Mouse (Mus musculus) lung, embryonic 15.5 days (tissue): Measurements from ENCODE around the gene Rassf4. TPM values are rescaled to one million over a fixed set of nuclear protein-coding genes. Genes with fewer than 3 reads are reported as not detected.
A peak's percentile ranks its signal among the peaks of the same experiment; 100 is the strongest.

ENCODE experiments used
- ATAC-seq: fragments of 200-750 bp; cut with Nextera tagmentation; 2 replicates; pipeline ENCODE4 v1.8.0; 2017; ENCODE audit warnings: moderate number of reproducible peaks, borderline replicate concordance; ENCODE audit not compliant: low FRiP score, low TSS enrichment; ENCODE audit errors: extremely low read depth
- H3K27ac ChIP-seq: fragments of 300-500 bp; sonication (generic); 2 replicates; pipeline ENCODE4 v1.5.1; 2015; ENCODE audit warnings: moderate library complexity, mild to moderate bottlenecking, inconsistent platforms
- H3K27me3 ChIP-seq: fragments of 300-500 bp; sonication (generic); 2 replicates; pipeline ENCODE4 v1.6.1; 2015; ENCODE audit warnings: inconsistent platforms
- H3K36me3 ChIP-seq: fragments of 300-500 bp; sonication (generic); 2 replicates; pipeline ENCODE4 v1.6.1; 2015; ENCODE audit warnings: inconsistent platforms
- H3K4me1 ChIP-seq: fragments of 300-500 bp; sonication (generic); 2 replicates; pipeline ENCODE4 v1.6.1; 2015; ENCODE audit warnings: inconsistent platforms
- H3K4me2 ChIP-seq: fragments of 300-500 bp; sonication (generic); 2 replicates; pipeline ENCODE4 v1.6.1; 2015; ENCODE audit warnings: inconsistent platforms, mild to moderate bottlenecking, moderate library complexity
- H3K4me3 ChIP-seq: fragments of 300-500 bp; sonication (generic); 2 replicates; pipeline ENCODE4 v1.5.1; 2015; ENCODE audit warnings: mild to moderate bottlenecking, inconsistent platforms
- H3K9ac ChIP-seq: fragments of 300-500 bp; sonication (generic); 2 replicates; pipeline ENCODE4 v1.6.1; 2015; ENCODE audit warnings: inconsistent platforms
- H3K9me3 ChIP-seq: fragments of 300-500 bp; sonication (generic); 2 replicates; pipeline ENCODE4 v1.6.1; 2016; ENCODE audit warnings: inconsistent platforms
- WGBS: fragments of 180-500 bp; shearing (Covaris S2); methylation state at CpG from one replicate; pipeline ENCODE4 v1.1.7; 2015; 5-methylcytosine and 5-hydroxymethylcytosine counted together
- polyA plus RNA-seq: library from polyadenylated mRNA; unstranded; fragments of >200 nt; fragmentation: Nextera tagmentation; extraction: Ambion mirVana; gene quantifications from 2 replicates; pipeline ENCODE4 v1.2.1, GENCODE M21; 2015

Gene Rassf4
- polyA plus RNA-seq, 1 experiment from 2014 or later = 6.0 TPM

DNA sequence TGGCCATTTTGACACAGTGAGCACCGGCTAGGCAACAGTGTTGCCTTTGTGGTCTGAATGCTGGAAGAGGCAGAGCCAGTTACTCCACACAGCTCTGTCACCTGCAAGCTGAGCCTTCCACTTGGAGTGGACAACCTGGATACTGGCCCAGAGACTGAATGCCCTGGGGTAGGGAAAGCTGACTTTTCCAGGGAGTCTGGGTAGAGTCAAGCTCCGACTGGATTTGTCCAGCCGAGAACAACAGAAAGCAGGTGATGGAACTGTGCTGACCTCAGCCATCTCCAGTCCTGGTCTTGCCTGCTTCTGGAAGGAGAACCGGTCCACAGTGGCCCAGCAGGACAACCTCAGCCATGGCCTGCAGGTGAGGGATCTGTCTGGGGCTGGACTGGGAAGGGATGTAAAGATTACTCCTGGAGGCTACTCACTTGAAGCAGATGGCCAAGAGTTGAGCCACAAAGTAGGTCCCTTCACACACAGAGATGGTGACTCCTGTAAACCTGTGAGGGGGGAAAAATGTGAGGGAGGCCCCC is 24.2 kb upstream of the Rassf4 start:
- no peaks in the 10 kb centered on the region for H3K36me3 ChIP-seq
- ATAC-seq = no peak
- H3K9ac ChIP-seq = no peak overlapping the region
- no peak overlapping the region for H3K4me2 ChIP-seq
- no peaks in the 10 kb centered on the region for H3K4me1 ChIP-seq
- no peaks in the 10 kb centered on the region for H3K9me3 ChIP-seq
- no peak overlapping the region for H3K27ac ChIP-seq
- H3K4me3 ChIP-seq = no peak overlapping the region
- WGBS = 89% methylated on average over 4 of the region's 4 CpGs
- H3K27me3 ChIP-seq = no peaks in the 10 kb centered on the region

DNA sequence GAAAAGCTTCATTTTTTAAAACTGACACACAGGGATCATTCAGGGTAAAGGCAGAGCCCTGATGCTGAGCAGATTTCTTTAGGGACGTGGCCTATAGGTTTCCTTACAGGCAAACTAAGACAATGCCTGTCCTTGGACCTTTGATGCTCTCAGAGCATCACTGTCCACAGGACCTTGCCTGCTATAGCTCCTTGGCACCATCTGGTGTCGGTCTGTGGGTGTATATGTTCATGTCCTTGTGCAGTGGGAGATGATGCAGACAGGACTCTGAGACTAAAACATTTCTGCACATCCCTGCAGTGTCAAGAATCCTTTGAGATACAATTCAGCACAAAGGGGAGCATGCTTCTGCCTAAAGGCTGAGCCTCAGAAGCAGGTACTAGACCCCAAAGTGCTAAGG is 23.7 kb upstream of the Rassf4 start:
- no peaks in the 10 kb centered on the region for H3K27me3 ChIP-seq
- no peak overlapping the region for H3K4me3 ChIP-seq
- H3K9ac ChIP-seq = no peak overlapping the region
- no peak overlapping the region for H3K4me2 ChIP-seq
- ATAC-seq = no peak
- 48% methylated on average over 2 of the region's 2 CpGs for WGBS
- H3K4me1 ChIP-seq = no peaks in the 10 kb centered on the region
- no peaks in the 10 kb centered on the region for H3K36me3 ChIP-seq
- no peaks in the 10 kb centered on the region for H3K9me3 ChIP-seq
- H3K27ac ChIP-seq = no peak overlapping the region

DNA sequence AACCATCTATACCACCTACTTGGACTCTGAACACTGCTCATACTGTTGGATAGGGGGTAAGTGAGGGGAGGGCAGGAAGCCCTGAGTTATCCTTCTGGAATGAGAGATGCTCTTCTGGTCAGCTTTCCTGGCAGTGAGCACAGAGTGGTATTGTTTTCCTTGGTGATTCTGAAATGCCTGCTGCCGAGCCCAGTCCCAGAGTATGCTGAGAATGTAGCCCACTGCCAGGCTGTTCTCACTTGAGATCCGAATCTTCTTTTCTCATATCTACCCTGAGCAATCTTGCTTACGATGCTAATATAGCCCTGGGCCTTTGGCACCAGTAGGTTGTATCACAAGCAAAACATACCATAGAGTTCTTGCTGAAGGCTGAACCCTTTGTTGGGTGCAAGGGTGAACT is 20.6 kb upstream of the Rassf4 start:
- no peak overlapping the region for H3K27ac ChIP-seq
- H3K4me1 ChIP-seq = no peaks in the 10 kb centered on the region
- H3K27me3 ChIP-seq = no peaks in the 10 kb centered on the region
- no peak for ATAC-seq
- no peak overlapping the region for H3K4me3 ChIP-seq
- H3K4me2 ChIP-seq = no peak overlapping the region
- 67% methylated on average over 3 of the region's 3 CpGs for WGBS
- H3K36me3 ChIP-seq = no peaks in the 10 kb centered on the region
- no peak overlapping the region for H3K9ac ChIP-seq
- no peaks in the 10 kb centered on the region for H3K9me3 ChIP-seq

DNA sequence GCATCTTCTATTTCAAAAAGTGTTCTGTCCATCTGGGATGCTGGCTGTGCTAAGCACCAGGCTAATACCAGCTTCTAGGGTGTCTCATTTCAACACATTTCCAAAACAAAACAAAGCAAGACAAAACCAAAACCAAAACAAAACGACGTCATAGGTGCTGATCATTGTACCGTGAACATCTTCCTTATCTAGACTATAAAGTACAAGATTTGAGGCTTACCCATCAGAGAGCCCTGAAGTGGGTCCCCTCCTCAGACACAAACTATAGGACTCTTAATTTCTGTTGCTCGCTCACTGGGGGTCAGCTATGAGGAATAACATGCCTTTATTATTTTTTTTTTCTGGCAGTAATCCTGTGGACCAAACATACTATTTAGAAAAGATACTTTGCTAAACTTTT is 19.9 kb upstream of the Rassf4 start:
- H3K9ac ChIP-seq = no peak overlapping the region
- no peaks in the 10 kb centered on the region for H3K4me1 ChIP-seq
- H3K9me3 ChIP-seq = no peaks in the 10 kb centered on the region
- ATAC-seq = no peak
- H3K27ac ChIP-seq = no peak overlapping the region
- no peaks in the 10 kb centered on the region for H3K27me3 ChIP-seq
- 75% methylated on average over 4 of the region's 4 CpGs for WGBS
- no peaks in the 10 kb centered on the region for H3K36me3 ChIP-seq
- H3K4me3 ChIP-seq = no peak overlapping the region
- H3K4me2 ChIP-seq = no peak overlapping the region

DNA sequence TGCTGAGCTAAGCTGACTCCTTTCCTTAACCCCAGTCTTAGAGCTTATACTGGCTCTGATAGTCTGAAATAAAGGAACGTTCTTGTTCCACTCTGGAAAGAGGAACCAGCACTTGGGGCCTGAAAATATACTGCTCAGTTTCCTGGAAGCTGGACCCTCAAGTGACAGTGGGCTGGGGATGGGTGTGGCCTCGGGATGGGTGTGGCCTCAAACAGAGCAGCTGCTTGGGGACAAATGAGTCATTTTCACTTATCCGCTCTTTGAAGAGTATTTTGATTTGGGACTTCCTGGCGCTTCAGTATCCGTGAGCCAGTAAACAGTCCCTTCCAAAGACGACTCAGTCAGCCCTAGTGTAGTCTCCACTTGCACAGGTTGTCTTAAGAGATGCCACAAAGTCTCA is 8.6 kb upstream of the Rassf4 start:
- no peaks in the 10 kb centered on the region for H3K9me3 ChIP-seq
- ATAC-seq = no peak
- WGBS = 14% methylated on average over 6 of the region's 6 CpGs

DNA sequence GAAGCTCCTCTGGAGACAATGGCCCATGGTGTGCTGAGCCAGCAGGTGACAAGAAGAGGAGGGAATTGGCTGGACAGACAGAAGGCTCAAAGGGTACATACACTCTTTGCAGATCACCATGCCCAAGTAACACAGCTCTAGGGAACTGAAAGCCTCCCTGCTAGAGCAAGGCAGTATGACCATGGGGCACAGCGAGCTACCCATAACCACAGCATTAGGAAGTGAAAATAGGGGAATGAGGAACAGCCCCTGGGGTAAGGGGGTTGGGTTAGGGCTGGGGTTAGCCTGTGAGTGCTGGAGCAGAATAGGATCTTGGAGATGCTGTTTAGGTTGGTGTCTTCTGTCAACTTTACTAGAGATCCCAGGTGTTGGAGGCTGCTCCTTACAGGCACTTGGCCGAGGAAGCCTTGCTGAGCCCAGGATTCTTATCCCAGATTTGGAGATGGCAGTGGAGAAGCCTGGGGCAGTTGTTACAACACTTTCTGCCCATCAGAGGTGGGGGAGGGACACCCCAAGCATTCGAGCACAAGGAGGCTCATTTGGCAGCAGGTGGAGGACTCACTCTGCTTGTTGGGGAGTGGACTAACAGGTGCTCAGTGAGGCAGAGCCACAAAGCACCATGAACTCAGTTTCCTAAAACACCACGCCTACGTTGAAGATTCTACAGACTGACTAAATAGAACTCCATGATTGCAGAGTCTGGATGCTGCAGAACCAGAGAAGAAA is 6.0 kb upstream of the Rassf4 start:
- no peaks in the 10 kb centered on the region for H3K9me3 ChIP-seq
- H3K9ac ChIP-seq = no peak overlapping the region
- no peaks in the 10 kb centered on the region for H3K27me3 ChIP-seq
- ATAC-seq = no peak
- no peaks in the 10 kb centered on the region for H3K36me3 ChIP-seq
- H3K4me3 ChIP-seq = no peak overlapping the region
- H3K4me1 ChIP-seq = no peaks in the 10 kb centered on the region
- no peak overlapping the region for H3K27ac ChIP-seq
- no peak overlapping the region for H3K4me2 ChIP-seq
- 59% methylated on average over 5 of the region's 5 CpGs for WGBS

More for the DNA sequence above, 8.6 kb upstream of the Rassf4 start:
- Histone ChIP-seq H3K4me3 (no peak overlapping the region), H3K27me3 (no peaks in the 10 kb centered on the region), H3K9ac (no peak overlapping the region), H3K4me2 (no peak overlapping the region), H3K36me3 (no peaks in the 10 kb centered on the region), H3K4me1 (no peaks in the 10 kb centered on the region), H3K27ac (no peak overlapping the region)

DNA sequence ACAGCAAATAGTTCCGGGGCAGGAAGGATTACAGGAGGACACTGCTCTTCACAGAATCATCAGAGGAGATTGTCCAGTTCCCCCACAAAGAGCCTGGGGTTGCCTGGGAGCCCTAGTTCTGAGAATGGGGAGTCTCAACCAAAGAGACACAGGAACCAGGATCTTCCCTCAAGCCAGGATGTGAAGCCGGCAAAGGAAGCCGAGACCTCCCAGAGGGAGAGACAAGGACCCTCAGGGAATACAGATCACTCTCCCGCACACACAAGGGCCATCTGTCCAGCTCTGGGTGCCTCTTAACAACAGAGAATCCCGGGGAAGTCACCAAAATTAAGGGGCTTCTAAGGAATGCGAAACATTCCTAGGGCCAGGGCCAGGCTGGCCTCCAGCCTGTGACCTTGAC is 3.6 kb upstream of the Rassf4 start:
- ATAC-seq = no peak
- 55% methylated on average over 6 of the region's 6 CpGs for WGBS
- Histone ChIP-seq H3K9ac (no peak overlapping the region), H3K4me2 (no peak overlapping the region), H3K9me3 (no peaks in the 10 kb centered on the region), H3K27me3 (no peaks in the 10 kb centered on the region; the same call in 1 of the 2 replicates), H3K4me1 (peaks cover 7% of the 10 kb centered on the region), H3K36me3 (no peaks in the 10 kb centered on the region), H3K4me3 (no peak overlapping the region), H3K27ac (no peak overlapping the region)

DNA sequence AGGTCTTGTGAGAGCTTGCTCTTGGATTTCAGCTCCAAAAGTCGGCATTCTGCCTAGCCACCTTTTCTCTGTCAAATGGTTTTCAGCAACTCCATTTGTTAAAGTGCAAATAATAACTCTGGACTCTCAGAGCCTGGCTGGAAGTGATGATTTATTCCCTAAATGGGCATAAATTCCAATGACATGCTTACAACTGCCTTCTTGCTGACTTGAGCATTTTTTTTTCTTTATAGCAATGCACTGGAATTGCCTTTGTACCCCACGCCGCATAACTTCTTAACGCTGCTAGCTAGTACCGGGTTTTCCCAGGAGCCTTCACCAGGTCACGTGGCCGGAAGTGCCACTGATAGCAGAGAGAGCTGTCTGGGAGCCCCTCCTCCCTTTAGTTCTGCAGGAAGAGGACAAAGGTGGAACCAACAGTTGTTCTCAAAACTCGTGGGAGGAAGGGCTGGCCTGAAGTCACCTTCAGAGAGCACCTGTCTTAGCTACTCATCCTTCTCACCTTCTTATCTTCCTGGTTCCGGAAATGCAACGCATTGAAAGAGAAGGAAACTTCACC is 2.7 kb upstream of the Rassf4 start:
- Histone ChIP-seq H3K4me1 (peaks cover 7% of the 10 kb centered on the region), H3K9me3 (no peaks in the 10 kb centered on the region), H3K4me3 (no peak overlapping the region), H3K27me3 (no peaks in the 10 kb centered on the region; the same call in 1 of the 2 replicates), H3K36me3 (no peaks in the 10 kb centered on the region), H3K9ac (no peak overlapping the region), H3K4me2 (no peak overlapping the region), H3K27ac (no peak overlapping the region)
- ATAC-seq = no peak
- 49% methylated on average over 10 of the region's 10 CpGs for WGBS

DNA sequence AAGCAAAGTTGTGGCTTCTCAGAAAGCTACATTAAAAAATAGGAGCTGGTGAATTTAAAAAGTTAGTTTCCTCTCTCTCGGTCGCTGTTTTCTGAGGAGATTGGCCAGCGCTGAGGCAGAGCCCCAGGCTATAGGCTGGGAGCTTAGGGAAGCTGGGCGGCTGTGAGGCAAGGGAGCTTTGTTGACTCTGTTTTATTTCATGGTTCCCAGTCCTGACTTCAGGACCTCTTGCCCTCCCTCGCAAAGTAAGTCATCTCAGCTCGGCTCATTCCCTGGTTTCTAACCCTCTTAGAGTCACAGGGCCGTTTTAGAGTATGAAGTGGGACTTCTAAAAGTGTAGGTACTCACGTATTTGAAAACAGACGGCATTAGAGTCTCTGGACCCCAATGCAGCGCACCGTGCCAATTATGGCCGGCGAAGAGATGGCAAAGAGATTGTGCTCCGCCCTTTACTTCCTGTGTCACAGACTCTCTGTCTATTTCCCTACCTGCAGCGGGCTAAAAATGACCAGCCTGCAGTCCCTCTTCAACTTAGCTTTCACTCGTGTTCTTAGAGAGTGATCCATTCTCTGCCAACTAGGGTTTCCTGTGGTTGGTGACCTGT is 633 bp upstream of the Rassf4 start:
- no peaks in the 10 kb centered on the region for H3K9me3 ChIP-seq
- H3K27ac ChIP-seq = peak overlapping the region; percentile 45; the same call in 1 of the 2 replicates
- H3K36me3 ChIP-seq = no peaks in the 10 kb centered on the region
- peak overlapping the region; percentile 95 for H3K4me2 ChIP-seq
- peak overlapping the region; percentile 9; the same call in 1 of the 2 replicates for H3K9ac ChIP-seq
- no peak for ATAC-seq
- WGBS = 19% methylated on average over 16 of the region's 16 CpGs
- H3K4me3 ChIP-seq = peak overlapping the region; percentile 49
- no peaks in the 10 kb centered on the region; the same call in 1 of the 2 replicates for H3K27me3 ChIP-seq
- peaks cover 11% of the 10 kb centered on the region for H3K4me1 ChIP-seq

DNA sequence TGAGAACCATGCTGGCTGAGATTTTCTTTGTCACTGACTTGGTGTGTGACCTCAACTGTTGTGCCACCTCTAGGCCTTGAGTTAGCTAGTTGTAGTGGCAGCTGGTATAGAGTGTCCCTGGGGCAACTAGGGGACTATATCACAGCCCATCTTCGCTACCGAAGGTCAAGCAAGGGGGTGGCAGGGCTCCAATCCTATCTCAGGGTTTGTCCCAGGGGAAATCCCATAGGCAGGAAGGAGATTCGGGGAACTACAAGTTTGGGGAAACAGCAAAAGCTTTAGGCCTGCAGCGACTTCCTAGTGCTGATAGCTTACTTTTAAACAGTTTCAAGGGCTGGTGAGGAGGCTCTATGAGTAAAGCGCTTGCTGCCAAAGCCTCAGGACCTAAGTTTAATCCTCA is 1.4 kb downstream of the Rassf4 start:
- Histone ChIP-seq H3K9ac (no peak overlapping the region), H3K27ac (no peak overlapping the region), H3K27me3 (no peaks in the 10 kb centered on the region; the same call in 1 of the 2 replicates), H3K9me3 (no peaks in the 10 kb centered on the region), H3K36me3 (no peaks in the 10 kb centered on the region), H3K4me3 (no peak overlapping the region), H3K4me2 (no peak overlapping the region), H3K4me1 (peaks cover 11% of the 10 kb centered on the region)
- no peak for ATAC-seq
- whole genome bisulfite sequencing = 62% methylated on average over 5 of the region's 5 CpGs

DNA sequence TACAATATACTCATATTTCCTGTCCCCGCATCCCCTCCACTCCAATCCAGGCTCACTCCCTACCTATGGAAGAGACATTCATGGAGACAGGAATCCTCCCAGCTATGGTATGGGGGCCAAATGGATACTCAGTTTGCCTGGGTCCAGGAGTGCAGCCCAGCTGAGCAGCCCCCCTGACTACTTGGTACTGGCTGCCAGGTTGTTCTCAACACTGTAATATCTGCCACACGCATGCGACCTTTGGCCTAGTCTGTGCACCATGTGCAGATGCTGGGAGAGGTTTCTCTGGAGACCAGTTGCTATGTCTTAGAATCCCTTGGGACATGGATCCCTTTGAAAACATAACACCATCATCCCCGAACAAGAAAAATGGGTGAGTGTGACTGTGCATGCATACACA is 2.0 kb downstream of the Rassf4 start:
- Histone ChIP-seq H3K27ac (no peak overlapping the region), H3K4me1 (peaks cover 11% of the 10 kb centered on the region), H3K9me3 (no peaks in the 10 kb centered on the region), H3K4me3 (no peak overlapping the region), H3K36me3 (no peaks in the 10 kb centered on the region), H3K9ac (no peak overlapping the region), H3K27me3 (no peaks in the 10 kb centered on the region; the same call in 1 of the 2 replicates), H3K4me2 (no peak overlapping the region)
- 87% methylated on average over 4 of the region's 4 CpGs for WGBS
- no peak for ATAC-seq

DNA sequence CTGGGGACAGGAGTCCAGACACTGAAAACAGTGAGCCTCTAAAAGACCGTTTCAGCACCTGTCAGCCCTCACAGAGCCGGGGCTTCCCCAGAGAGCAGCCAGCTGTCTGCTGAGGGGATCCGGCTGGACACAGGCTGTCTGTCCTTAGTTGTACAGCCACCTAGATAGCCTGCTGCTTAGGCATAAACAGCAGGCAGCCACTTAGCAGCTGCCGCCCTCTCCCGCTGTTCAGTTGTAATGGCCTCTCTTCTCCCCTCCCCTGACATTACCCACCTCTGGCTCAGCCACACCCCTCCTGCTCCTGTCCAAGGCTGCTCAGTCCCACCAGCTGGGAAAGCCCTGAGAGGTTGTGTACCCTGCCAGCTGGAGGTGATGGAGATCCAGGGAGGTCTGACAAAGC is 2.7 kb downstream of the Rassf4 start:
- Histone ChIP-seq H3K4me3 (no peak overlapping the region), H3K27me3 (no peaks in the 10 kb centered on the region; the same call in 1 of the 2 replicates), H3K4me1 (peaks cover 11% of the 10 kb centered on the region), H3K9me3 (no peaks in the 10 kb centered on the region), H3K9ac (no peak overlapping the region), H3K27ac (no peak overlapping the region), H3K36me3 (no peaks in the 10 kb centered on the region), H3K4me2 (no peak overlapping the region)
- no peak for ATAC-seq
- 21% methylated on average over 5 of the region's 5 CpGs for WGBS
